Mouse (Mus musculus) limb, embryonic 13.5 days (tissue): Measurements from ENCODE around the gene Myl3. TPM values are rescaled to one million over a fixed set of nuclear protein-coding genes. Genes with fewer than 3 reads are reported as not detected.
A peak's percentile ranks its signal among the peaks of the same experiment; 100 is the strongest.

Experiments
- ATAC-seq: fragments of 200-750 bp; cut with Nextera tagmentation; 2 replicates; pipeline ENCODE4 v1.8.0; 2017; ENCODE audit warnings: low read depth, moderate number of reproducible peaks, moderate TSS enrichment; ENCODE audit not compliant: low FRiP score
- H3K27ac ChIP-seq: fragments of 300-500 bp; sonication (generic); 2 replicates; pipeline ENCODE4 v1.5.1; 2015; ENCODE audit warnings: inconsistent platforms, mild to moderate bottlenecking, moderate library complexity
- H3K27me3 ChIP-seq: fragments of 300-500 bp; sonication (generic); 2 replicates; pipeline ENCODE4 v1.6.1; 2015; ENCODE audit warnings: mild to moderate bottlenecking, inconsistent platforms
- H3K36me3 ChIP-seq: fragments of 300-500 bp; sonication (generic); 2 replicates; pipeline ENCODE4 v1.6.1; 2015; ENCODE audit warnings: inconsistent platforms, mild to moderate bottlenecking, moderate library complexity
- H3K4me1 ChIP-seq: fragments of 300-500 bp; sonication (generic); 2 replicates; pipeline ENCODE4 v1.6.1; 2015; ENCODE audit warnings: inconsistent platforms
- H3K4me2 ChIP-seq: fragments of 300-500 bp; sonication (generic); replicated peaks from 2 replicates; pipeline ENCODE4 v1.6.1; 2015; ENCODE audit warnings: inconsistent platforms, mild to moderate bottlenecking, moderate library complexity
- H3K4me3 ChIP-seq: fragments of 300-500 bp; sonication (generic); 2 replicates; pipeline ENCODE4 v1.5.1; 2015; ENCODE audit warnings: moderate library complexity, mild to moderate bottlenecking, inconsistent platforms
- H3K9ac ChIP-seq: fragments of 300-500 bp; sonication (generic); 2 replicates; pipeline ENCODE4 v1.6.1; 2015; ENCODE audit warnings: mild to moderate bottlenecking, inconsistent platforms
- H3K9me3 ChIP-seq: fragments of 300-500 bp; sonication (generic); 2 replicates; pipeline ENCODE4 v1.6.1; 2016; ENCODE audit warnings: inconsistent platforms
- WGBS: fragments of 180-500 bp; shearing (Covaris S2); methylation state at CpG from one replicate; pipeline ENCODE4 v1.1.7; 2015; 5-methylcytosine and 5-hydroxymethylcytosine counted together
- polyA plus RNA-seq: library from polyadenylated mRNA; unstranded; fragments of >200 nt; fragmentation: Nextera tagmentation; extraction: Ambion mirVana; gene quantifications from 2 replicates; pipeline ENCODE4 v1.2.1, GENCODE M21; 2015

Myl3 gene
- polyA plus RNA-seq, result 3.5 and 4.8 TPM in 2 replicates

DNA sequence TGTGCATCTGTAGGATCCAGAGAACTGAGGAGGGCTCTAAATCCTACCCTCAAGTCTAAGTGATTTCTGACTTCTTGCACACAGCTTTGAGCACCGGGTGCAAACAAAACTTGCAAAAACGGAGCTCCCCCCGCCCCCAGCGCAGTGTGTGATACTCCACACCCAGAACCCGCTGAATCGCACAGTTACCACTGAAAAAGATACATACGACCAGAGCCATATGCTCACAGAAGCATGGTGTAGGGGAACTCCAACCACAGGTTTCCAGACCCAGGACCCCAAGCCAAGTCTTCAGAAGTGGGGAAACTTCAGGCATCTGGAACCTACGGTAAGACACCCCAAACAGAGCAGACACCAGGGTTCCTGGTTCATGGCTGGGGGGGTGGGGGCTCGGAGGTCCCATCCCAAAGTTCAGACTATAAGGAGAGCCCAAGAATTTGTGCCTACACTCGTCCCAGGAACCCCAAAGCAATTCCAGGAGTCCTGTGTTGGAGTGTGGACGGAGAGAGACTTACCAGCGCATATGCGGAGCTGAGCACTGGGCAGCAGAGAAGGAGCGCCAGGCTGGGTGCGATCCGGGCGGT lies at the start of gene Myl3:
TSS of gene Myl3 (plus strand) at position 151 of the 584 bp plus-strand sequence.
- Histone ChIP-seq H3K27me3 (peaks cover 33% of the 10 kb centered on the region), H3K4me2 (peak within 1 kb of the TSS; percentile 80), H3K9me3 (no peaks in the 10 kb centered on the region), H3K4me1 (peaks cover 75% of the 10 kb centered on the region), H3K27ac (peak within 1 kb of the TSS; percentile 97), H3K9ac (peak within 1 kb of the TSS; percentile 94), H3K36me3 (peaks cover 21% of the 10 kb centered on the region), H3K4me3 (peak within 1 kb of the TSS; percentile 83)
- WGBS, result under 1% methylated on average over 17 of the region's 17 CpGs
- no peak for ATAC-seq

DNA sequence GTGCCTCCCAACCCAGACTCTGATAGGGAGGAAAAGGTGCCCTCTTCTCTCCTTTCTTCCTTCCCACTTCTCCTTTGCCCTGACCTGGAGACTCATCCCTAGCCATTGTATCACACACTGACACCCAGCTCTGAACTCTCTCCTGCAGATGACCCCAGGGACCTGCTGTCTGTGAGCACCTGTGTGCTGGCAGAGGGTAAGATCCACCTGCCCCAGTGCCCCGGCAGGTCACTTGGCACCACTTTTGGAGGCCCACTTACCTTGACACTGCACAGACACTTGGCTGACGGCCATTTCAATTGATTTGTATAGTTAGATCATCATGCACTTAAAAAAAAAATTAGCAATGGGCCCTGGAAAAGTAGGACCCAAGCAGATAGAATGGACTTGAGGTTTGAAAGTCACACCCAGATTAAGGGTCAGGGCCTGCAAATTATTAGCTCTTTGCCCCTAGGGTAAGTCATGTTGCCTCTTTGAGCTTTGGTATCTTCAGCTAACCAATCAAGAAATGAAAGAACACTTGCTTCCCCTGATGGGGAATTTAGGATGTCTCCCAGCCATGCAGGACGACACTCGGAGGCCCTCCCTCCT lies 46.4 kb upstream of the Myl3 start:
- H3K9ac ChIP-seq, result no peak overlapping the region
- H3K9me3 ChIP-seq, result no peaks in the 10 kb centered on the region
- H3K36me3 ChIP-seq, result peaks cover 48% of the 10 kb centered on the region
- H3K4me1 ChIP-seq, result no peaks in the 10 kb centered on the region
- no peaks in the 10 kb centered on the region for H3K27me3 ChIP-seq
- 83% methylated on average over 4 of the region's 4 CpGs for WGBS
- no peak overlapping the region for H3K4me2 ChIP-seq
- no peak overlapping the region for H3K27ac ChIP-seq
- H3K4me3 ChIP-seq, result no peak overlapping the region
- no peak for ATAC-seq

DNA sequence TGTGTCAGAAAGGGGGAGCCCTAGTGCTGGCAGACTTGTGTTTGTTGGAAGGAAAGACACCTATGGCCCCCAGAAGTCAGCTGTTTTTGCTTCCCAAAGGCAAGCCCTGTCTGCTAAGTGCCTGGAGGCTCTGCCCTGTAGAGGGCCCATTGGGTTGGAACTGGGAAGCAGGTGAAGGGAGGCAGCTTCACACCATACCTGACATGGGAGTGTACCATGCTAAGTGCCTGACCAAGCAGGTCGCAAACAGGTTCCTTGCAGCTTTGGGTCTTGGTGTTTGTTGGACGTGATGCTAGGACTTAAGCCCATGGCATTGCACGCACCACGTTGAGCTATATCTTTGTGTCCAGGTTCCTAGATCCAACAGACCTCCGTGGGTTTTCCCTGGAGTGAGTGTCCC lies 45.2 kb upstream of the Myl3 start:
- H3K4me2 ChIP-seq, result no peak overlapping the region
- H3K4me3 ChIP-seq, result no peak overlapping the region
- H3K27ac ChIP-seq, result no peak overlapping the region
- no peak overlapping the region for H3K9ac ChIP-seq
- no peaks in the 10 kb centered on the region for H3K9me3 ChIP-seq
- 87% methylated on average over 5 of the region's 5 CpGs for WGBS
- ATAC-seq, result no peak
- H3K36me3 ChIP-seq, result peaks cover 54% of the 10 kb centered on the region
- H3K4me1 ChIP-seq, result no peaks in the 10 kb centered on the region
- no peaks in the 10 kb centered on the region for H3K27me3 ChIP-seq

DNA sequence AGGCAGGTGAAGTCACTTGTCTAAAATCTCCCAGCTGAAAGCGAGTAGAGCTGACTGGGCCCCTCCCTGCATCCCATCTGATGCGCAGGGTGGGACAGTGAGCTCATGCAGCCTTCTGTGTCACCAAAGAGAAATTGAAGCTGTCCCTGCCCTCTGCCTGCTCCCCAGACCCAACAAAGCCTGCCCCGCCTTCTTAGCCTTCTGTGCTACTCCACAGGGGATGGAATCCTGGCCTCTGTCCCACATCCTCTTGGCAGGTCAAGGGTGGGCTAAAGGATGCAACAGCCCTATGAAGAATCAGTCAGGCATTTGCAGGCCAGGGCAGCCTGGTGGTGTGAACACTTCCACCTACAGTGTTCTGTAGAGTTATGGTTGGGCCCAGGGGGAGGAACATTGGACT lies 44.2 kb upstream of the Myl3 start:
- Histone ChIP-seq H3K4me1 (no peaks in the 10 kb centered on the region), H3K27me3 (no peaks in the 10 kb centered on the region), H3K27ac (no peak overlapping the region), H3K4me3 (no peak overlapping the region), H3K4me2 (no peak overlapping the region), H3K9ac (no peak overlapping the region), H3K36me3 (peaks cover 58% of the 10 kb centered on the region), H3K9me3 (no peaks in the 10 kb centered on the region)
- WGBS, result 88% methylated on average over 3 of the region's 3 CpGs
- ATAC-seq, result no peak

DNA sequence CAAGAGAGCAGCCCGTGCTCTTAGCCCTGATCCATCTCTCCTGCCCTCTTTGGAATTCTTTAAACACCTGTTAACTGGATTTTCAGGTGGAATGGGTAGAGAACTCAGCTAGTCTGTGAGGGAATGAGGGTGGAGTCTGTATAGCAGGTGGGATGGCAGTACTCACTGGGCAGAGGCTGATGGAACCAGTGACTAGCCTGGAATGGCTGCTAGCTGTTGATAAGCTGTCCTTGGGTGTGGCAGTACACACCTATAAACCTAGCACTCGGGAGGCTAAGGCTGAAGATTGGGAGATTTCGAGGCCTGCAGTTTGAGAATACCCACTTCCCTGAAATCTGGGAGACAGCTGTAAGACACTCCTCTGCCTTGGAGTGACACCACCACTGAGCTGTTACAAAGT lies 42.1 kb upstream of the Myl3 start:
- Histone ChIP-seq H3K4me2 (no peak overlapping the region), H3K4me1 (no peaks in the 10 kb centered on the region), H3K4me3 (no peak overlapping the region), H3K27ac (no peak overlapping the region), H3K9me3 (no peaks in the 10 kb centered on the region), H3K36me3 (peaks cover 44% of the 10 kb centered on the region), H3K9ac (no peak overlapping the region), H3K27me3 (no peaks in the 10 kb centered on the region)
- no peak for ATAC-seq
- WGBS, result 76% methylated on average over 3 of the region's 3 CpGs

DNA sequence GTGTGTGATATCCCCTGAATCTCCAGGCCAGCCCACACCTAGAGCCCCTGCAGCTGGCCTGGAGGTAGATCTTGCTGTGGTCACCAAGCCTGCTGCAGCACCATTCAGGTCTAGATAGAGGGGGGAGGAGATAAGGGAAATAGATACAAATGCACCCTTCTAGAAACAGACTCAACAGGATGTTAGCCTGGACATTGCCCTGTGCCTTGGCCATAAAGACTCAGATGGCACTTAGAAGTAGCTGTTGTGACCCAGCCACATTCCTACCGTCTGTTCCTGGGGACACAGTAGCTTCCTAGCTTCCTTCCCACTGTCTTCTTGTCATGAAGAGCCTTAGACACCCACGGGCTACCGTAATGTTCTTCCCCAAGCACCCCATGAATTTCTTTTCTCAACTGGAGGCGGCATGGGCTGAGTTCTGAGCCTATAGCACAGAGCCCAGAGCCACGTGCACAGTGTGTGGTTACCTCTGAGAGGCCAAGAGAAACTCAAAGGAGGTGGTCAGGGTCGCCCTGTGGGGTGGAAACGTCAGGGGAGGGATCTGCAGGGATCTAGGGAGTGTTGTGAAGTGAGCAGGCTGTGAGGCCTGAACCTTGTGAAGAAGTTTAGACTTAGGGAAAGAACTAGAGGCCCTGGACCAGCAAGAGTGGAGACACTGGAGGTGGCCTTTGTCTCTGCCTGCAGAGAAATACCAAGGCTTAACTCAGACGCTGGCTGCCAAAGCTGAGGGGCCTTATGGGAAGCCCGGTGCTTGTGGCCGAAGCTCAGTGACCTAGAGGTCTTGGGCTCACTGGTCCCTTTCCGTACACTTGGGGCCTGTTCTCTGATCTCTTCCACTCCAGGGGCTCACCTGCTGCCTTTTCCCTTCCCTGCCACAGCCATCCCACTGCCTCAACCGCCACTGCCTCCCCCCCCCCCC lies 40.3 kb upstream of the Myl3 start:
- Histone ChIP-seq H3K27me3 (no peaks in the 10 kb centered on the region), H3K27ac (no peak overlapping the region), H3K9ac (no peak overlapping the region), H3K4me3 (no peak overlapping the region), H3K4me1 (no peaks in the 10 kb centered on the region), H3K4me2 (no peak overlapping the region), H3K9me3 (no peaks in the 10 kb centered on the region), H3K36me3 (peaks cover 29% of the 10 kb centered on the region)
- no peak for ATAC-seq
- 79% methylated on average over 11 of the region's 12 CpGs for WGBS

DNA sequence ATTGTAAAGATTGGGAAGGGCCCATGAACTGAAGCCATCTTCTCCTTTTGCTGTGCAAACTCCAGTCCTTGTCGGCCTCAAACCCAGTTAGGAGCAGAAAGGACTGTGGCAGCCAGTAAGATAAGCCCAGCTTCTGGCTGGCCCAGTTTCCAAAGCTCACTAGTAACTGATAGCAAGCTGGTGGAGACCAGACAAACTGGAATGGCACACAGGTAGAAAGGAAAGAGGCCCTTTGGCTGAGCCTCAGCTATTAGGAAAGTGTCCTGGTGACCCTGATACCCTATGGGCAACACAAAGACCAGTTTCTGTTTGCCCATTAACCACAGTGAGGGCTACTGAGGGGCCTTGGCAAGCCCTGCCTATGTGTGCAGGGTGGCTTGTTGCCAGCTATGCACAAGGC lies 38.8 kb upstream of the Myl3 start:
- peaks cover 16% of the 10 kb centered on the region for H3K36me3 ChIP-seq
- H3K9ac ChIP-seq, result no peak overlapping the region
- H3K27ac ChIP-seq, result no peak overlapping the region
- no peak overlapping the region for H3K4me2 ChIP-seq
- H3K9me3 ChIP-seq, result no peaks in the 10 kb centered on the region
- 91% methylated on average over 1 of the region's 1 CpGs for WGBS
- no peak overlapping the region for H3K4me3 ChIP-seq
- no peak for ATAC-seq
- H3K4me1 ChIP-seq, result no peaks in the 10 kb centered on the region
- no peaks in the 10 kb centered on the region for H3K27me3 ChIP-seq

DNA sequence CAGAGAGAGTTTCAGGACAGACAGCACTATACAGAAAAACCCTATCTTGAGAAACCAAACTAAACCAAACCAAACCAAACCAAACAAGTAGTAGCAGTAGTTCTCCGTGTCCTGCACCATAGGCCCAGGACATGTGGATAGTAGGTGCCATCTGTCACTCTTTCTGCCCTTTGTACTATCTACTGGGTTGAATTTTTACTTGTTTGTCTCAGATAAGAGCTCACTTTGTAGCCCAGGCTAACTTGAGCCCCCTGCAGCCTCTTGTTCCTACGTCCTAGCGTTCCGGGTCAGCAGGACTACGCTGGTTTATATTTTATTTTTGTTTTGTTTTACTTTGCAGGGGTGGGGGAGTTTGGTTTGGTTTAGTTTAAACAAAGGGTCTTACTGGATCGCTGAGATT lies 37.7 kb upstream of the Myl3 start:
- Histone ChIP-seq H3K4me1 (no peaks in the 10 kb centered on the region), H3K27ac (no peak overlapping the region), H3K36me3 (peaks cover 16% of the 10 kb centered on the region), H3K4me2 (no peak overlapping the region), H3K27me3 (no peaks in the 10 kb centered on the region), H3K9me3 (no peaks in the 10 kb centered on the region), H3K9ac (no peak overlapping the region), H3K4me3 (no peak overlapping the region)
- no peak for ATAC-seq
- WGBS, result 91% methylated on average over 6 of the region's 6 CpGs

DNA sequence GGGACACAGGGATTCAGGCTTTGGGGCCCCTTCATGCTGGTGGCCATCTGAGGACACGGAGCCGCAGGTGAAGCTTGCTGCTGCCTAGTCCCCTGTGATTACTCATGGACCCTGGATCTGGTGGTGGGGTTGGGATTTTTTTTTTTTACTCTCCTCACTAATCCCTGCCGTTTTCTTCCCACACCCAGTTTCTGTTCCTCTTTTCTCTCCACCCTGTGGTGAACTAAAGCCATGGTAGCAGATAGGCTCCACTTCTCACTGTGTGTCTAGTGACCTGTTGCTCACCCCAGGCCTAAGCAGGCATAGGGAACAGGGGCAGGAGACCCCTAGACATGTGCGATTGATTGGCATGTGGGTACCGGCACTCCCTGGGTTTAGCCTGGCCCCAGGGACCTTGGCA lies 34.9 kb upstream of the Myl3 start:
- ATAC-seq, result no peak
- Histone ChIP-seq H3K4me3 (no peak overlapping the region), H3K36me3 (peaks cover 17% of the 10 kb centered on the region), H3K4me2 (no peak overlapping the region), H3K27me3 (no peaks in the 10 kb centered on the region), H3K9ac (no peak overlapping the region), H3K9me3 (no peaks in the 10 kb centered on the region), H3K27ac (no peak overlapping the region), H3K4me1 (peaks cover 5% of the 10 kb centered on the region)
- 89% methylated on average over 5 of the region's 5 CpGs for WGBS

DNA sequence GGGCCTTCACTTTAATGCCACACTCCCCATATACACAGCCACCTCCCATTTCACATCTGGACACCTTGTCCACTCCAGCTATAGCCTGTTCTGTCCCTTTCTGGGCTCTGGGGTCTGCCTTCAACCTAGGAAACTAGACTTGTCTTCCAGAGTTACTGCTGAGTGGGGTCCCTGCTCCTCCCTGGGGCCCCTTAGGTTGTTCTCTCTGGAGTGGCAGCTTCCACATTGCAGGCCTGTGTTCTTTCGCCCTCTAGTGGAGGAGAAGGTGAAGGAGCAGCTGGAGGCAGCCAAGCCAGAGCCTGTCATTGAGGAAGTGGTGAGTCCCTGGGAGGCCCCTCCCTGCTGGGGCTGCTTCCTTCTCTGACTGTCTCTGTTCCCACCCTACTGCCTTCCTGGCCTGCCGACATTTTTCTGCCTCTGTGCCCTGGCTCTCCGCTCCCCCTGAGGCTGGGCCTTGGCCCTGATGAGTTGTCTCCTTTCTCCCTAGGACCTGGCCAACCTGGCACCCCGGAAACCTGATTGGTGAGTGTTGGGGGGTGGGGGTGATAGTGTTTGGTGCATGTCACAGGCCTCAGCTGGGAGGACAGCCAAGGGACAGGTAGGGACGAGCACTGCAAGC lies 31.9 kb upstream of the Myl3 start:
- Histone ChIP-seq H3K4me2 (0 out of 2 replicates have a peak overlapping the region, but pooled peaks have one; percentile 7), H3K4me3 (no peak overlapping the region), H3K36me3 (peaks cover 34% of the 10 kb centered on the region), H3K27ac (no peak overlapping the region), H3K4me1 (peaks cover 5% of the 10 kb centered on the region), H3K9ac (no peak overlapping the region), H3K27me3 (no peaks in the 10 kb centered on the region), H3K9me3 (no peaks in the 10 kb centered on the region)
- WGBS, result 42% methylated on average over 5 of the region's 5 CpGs
- peak; percentile 72 for ATAC-seq

DNA sequence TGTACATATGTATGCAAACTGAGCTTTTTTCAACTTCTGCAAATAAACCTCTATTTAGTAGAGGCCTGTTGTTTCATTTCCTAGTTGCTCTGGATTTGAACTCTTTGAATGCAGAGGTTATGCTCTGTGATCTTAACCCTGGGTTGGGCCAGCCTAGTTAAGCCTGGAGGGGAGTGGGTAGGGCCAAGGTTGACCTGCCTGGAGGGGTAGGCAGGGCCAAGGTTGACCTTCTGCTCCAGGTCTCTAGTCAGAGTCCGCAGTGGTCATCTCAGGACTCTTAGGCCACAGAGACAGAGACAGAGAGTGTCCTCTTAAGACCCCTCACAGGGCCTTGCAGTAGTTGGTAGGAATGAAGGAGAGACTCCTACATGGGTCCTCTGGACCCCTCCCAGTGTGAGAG lies 30.1 kb upstream of the Myl3 start:
- Histone ChIP-seq H3K27me3 (no peaks in the 10 kb centered on the region), H3K9me3 (no peaks in the 10 kb centered on the region), H3K4me2 (no peak overlapping the region), H3K27ac (no peak overlapping the region), H3K4me3 (no peak overlapping the region), H3K4me1 (peaks cover 5% of the 10 kb centered on the region), H3K9ac (no peak overlapping the region), H3K36me3 (peaks cover 38% of the 10 kb centered on the region)
- ATAC-seq, result no peak
- 95% methylated on average over 1 of the region's 1 CpGs for WGBS

DNA sequence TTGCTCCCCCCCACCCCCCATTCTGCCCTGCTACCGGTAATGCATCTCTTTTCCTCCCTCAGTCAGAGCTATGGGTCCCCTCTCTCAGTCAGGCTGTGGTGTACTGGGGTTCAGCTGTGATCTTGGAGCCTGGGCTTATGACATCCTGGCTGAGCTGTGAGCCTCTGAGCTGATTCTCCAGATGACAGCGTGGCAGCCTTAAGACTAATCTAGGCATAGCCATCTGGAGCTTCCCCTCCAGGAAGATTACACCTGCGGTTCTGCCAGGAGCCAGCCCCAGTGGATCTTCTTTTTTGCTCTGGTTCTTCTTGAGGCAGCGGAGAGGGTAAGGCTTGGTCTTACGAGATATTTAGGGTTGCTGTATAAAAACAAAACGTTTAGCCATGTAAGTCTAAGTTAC lies 29.7 kb upstream of the Myl3 start:
- WGBS, result 88% methylated on average over 6 of the region's 6 CpGs
- no peak for ATAC-seq
- H3K36me3 ChIP-seq, result peaks cover 38% of the 10 kb centered on the region

More for the DNA sequence above, 29.7 kb upstream of the Myl3 start:
- Histone ChIP-seq H3K9ac (no peak overlapping the region), H3K27me3 (no peaks in the 10 kb centered on the region), H3K9me3 (no peaks in the 10 kb centered on the region), H3K4me3 (no peak overlapping the region), H3K27ac (no peak overlapping the region), H3K4me1 (peaks cover 7% of the 10 kb centered on the region), H3K4me2 (no peak overlapping the region)
